Mouse (Mus musculus): ENCODE measurements around the gene Sipa1.
A peak's percentile ranks its signal among the peaks of the same experiment; 100 is the strongest.

Sipa1 gene

GRCm38 (mm10) chr19:5646731-5647330 is 16.7 kb downstream of the Sipa1 start:
- no peak for DNase-seq (ENCODE audit: low read depth, low spot score)

- DNase-seq (ENCODE audit: low read depth, low spot score): no peak
Measured at GRCm38 (mm10) chr19:5645280-5645679, 18.2 kb downstream of the Sipa1 start.

- DNase-seq (ENCODE audit: low read depth, low spot score): peak; percentile 53
Measured at GRCm38 (mm10) chr19:5641641-5642040, 21.9 kb downstream of the Sipa1 start.

- no peak for DNase-seq (ENCODE audit: low read depth, low spot score)
Measured at GRCm38 (mm10) chr19:5641021-5641420, 22.5 kb downstream of the Sipa1 start.

GRCm38 (mm10) chr19:5640339-5640738 is 23.2 kb downstream of the Sipa1 start:
- DNase-seq (ENCODE audit: low read depth, low spot score): no peak

- DNase-seq (ENCODE audit: low read depth, low spot score): no peak
Measured at GRCm38 (mm10) chr19:5638416-5639005, 25.0 kb downstream of the Sipa1 start.

GRCm38 (mm10) chr19:5637069-5638047 is 26.1 kb downstream of the Sipa1 start, which contains the start of gene Rela:
Rela (plus strand) TSS chr19:5637483.
- DNase-seq (ENCODE audit: low read depth, low spot score): peak; percentile 82

GRCm38 (mm10) chr19:5636571-5637041 is 26.9 kb downstream of the Sipa1 start:
- DNase-seq (ENCODE audit: low read depth, low spot score): no peak

GRCm38 (mm10) chr19:5636036-5636570 is 27.4 kb downstream of the Sipa1 start:
- no peak for DNase-seq (ENCODE audit: low read depth, low spot score)

GRCm38 (mm10) chr19:5632120-5632519 is 31.4 kb downstream of the Sipa1 start:
- no peak for DNase-seq (ENCODE audit: low read depth, low spot score)

- DNase-seq (ENCODE audit: low read depth, low spot score): peak; percentile 58
Measured at GRCm38 (mm10) chr19:5629907-5630306, 33.6 kb downstream of the Sipa1 start.

GRCm38 (mm10) chr19:5625311-5625710 is 38.2 kb downstream of the Sipa1 start:
- DNase-seq (ENCODE audit: low read depth, low spot score): no peak

GRCm38 (mm10) chr19:5621884-5622283 is 41.6 kb downstream of the Sipa1 start:
- DNase-seq (ENCODE audit: low read depth, low spot score): no peak

GRCm38 (mm10) chr19:5620007-5620406 is 43.5 kb downstream of the Sipa1 start:
- DNase-seq (ENCODE audit: low read depth, low spot score): no peak

- no peak for DNase-seq (ENCODE audit: low read depth, low spot score)
Measured at GRCm38 (mm10) chr19:5614953-5615352, 48.6 kb downstream of the Sipa1 start.

- no peak for DNase-seq (ENCODE audit: low read depth, low spot score)
Measured at GRCm38 (mm10) chr19:5612762-5613411, 50.6 kb downstream of the Sipa1 start.

GRCm38 (mm10) chr19:5611973-5612372 is 51.5 kb downstream of the Sipa1 start:
- DNase-seq (ENCODE audit: low read depth, low spot score): peak; percentile 35

GRCm38 (mm10) chr19:5609547-5610404 is 53.7 kb downstream of the Sipa1 start, which contains the start of gene Kat5:
Kat5 (minus strand) TSS chr19:5610237.
- DNase-seq (ENCODE audit: low read depth, low spot score): peak; percentile 95

GRCm38 (mm10) chr19:5609171-5609546 is 54.3 kb downstream of the Sipa1 start:
- no peak for DNase-seq (ENCODE audit: low read depth, low spot score)

- DNase-seq (ENCODE audit: low read depth, low spot score): no peak
Measured at GRCm38 (mm10) chr19:5608707-5609106, 54.8 kb downstream of the Sipa1 start.

Measured in ZHBTc4 (cell line).